Mouse (Mus musculus): ENCODE results near the gene Ankrd61. TPM values are rescaled to one million over a fixed set of nuclear protein-coding genes. Genes with fewer than 3 reads are reported as not detected.

The Ankrd61 gene
- polyA plus RNA-seq (2012; rRNA removed; ENCODE audit: low replicate concordance) = 0.11 TPM in 1 of 2 replicates, not detected in the other

DNA sequence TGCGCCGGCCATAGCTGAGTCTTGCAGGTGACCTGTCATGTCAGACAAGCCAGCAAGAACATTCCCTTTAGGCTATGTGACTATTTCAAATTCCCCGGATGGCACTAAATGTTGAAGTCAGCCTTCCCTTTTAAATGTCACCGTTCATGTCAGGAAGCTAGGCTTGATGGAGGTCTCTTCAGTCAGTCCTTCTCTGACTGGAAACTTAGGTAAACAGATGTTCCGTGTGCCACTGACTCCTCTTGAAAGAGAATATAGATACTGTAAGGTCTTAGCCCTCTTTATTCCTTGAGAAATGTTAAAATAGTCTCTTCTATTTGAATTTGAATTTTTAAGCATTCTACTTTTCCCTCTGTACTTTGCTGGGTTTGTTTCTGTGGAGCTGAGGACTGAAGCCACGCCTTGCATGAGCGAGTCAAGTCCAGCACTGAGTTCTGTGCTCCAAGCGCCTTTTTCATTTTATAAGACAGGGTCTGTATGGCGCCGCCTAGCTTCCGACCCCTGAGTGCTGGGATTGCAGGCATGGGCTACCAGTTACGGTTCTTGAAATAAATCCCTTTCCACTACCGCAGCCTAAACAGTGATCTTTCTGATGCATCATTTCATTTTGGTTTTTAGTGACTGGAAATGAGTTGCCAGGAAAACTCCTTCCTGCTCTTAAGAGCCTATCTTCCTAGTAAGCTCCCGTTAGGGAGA, at the start of gene Ankrd61:
Gene Ankrd61, minus strand, starts transcription at position 51 of the 696 bp plus-strand sequence.

DNA sequence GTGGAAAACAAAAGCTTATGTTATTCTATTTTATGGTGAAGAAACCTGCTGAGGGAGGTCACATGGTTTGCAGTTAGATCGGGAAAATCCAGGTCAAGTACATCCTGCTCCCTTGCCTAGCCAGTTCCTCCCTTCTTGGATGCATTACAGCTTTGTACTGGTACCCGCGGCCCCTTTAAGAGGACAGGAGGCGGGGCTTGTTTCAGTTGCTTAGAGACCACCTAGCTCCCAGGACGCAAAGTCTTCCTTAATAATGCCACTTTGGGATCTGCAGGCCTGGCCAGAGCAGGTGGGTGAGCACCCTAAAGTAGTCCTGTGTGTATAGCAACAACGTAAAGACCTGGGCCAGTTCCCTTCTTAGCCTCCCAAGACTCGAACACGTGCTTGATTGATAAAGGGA, 35.3 kb upstream of the Ankrd61 start, which contains the start of gene Rsph10b:
Gene Rsph10b, plus strand, starts transcription at position 205 of the 400 bp plus-strand sequence.

DNA sequence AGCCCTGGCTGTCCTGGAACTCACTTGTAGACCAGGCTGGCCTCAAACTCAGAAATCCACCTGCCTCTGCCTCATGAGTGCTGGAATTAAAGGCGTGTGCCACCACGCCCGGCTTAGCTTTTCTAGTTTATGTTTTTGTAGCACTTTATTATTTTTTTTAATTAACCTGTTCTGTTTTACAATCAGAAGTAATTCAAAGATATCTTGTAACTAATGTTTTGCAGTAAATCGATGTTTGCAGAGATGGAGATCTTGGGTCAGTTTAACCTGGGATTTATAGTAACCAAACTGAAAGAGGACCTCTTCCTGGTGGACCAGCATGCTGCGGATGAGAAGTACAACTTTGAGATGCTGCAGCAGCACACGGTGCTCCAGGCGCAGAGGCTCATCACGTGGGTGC, 30.4 kb upstream of the Ankrd61 start, which contains the start of gene Gm42421:
Gene Gm42421, plus strand, starts transcription at position 301 of the 400 bp plus-strand sequence.

DNA sequence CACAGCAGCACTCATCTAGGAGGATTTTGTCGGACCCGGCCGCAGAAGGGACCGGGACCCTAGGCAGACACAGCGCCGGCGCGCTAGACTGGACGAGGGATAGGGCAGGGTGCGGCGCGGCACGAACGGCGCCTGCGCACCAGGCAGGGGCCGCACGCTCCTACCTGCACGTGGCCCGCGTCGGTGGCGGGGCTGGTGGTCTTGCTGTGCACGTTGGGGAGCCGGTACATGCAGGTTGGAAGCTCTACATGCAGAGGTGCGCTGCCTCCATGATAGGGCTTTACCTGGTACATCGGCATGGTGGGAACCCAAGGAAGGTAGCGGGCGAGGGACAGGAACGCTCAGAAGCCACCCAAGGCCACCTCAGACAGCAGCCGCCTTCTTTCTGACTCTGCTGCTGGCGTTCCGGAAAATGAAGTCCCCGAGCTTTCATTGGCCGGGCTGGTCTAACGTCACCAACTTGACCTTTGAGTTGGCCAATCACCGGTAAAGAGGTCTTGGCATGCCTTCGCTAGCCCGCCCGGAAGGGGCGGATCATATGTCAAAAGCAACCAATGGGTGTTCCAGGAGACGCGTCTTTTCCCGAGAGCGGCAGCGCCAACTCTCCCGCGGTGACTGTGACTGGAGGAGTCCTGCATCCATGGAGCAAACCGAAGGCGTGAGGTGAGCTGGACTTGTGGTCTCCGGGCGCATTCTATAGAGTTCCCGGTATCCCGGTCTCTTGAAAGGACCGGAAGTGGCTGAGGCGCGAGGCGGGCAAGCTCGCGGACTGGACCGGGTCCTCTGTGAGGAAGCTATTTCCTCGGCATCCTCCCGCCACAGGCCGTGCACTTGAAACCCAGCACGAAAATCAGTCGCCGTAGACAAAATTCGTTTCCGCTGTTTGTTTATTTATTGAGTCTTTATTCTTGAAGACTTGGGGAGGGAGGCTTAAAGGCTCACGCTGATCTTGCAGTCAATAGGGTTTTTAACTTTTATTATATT, 12.2 kb upstream of the Ankrd61 start, which contains the start of the genes Aimp2 and Pms2:
Gene Aimp2, minus strand, starts transcription at position 431 of the 984 bp plus-strand sequence.
Gene Pms2, plus strand, starts transcription at position 548 of the 984 bp plus-strand sequence.

Other genes starting within 250 kb of the Ankrd61 start
- gene Usp42, start 165.4 kb downstream of the Ankrd61 start, polyA plus RNA-seq (2012; rRNA removed; ENCODE audit: low replicate concordance) = 4.4 and 5.0 TPM in 2 replicates
- 14.8 and 31.2 TPM in 2 replicates for gene Eif2ak1, start 79.9 kb downstream of the Ankrd61 start, polyA plus RNA-seq (2012; rRNA removed; ENCODE audit: low replicate concordance)
- gene Aimp2, start 12.2 kb upstream of the Ankrd61 start, polyA plus RNA-seq (2012; rRNA removed; ENCODE audit: low replicate concordance) = 47.8 and 60.5 TPM in 2 replicates
- gene Pms2, start 12.3 kb upstream of the Ankrd61 start, polyA plus RNA-seq (2012; rRNA removed; ENCODE audit: low replicate concordance) = 0.62 and 0.85 TPM in 2 replicates
- gene Gm42421, start 30.5 kb upstream of the Ankrd61 start, polyA plus RNA-seq (2012; rRNA removed; ENCODE audit: low replicate concordance) = not detected in 2 replicates
- gene Rsph10b, start 35.4 kb upstream of the Ankrd61 start, polyA plus RNA-seq (2012; rRNA removed; ENCODE audit: low replicate concordance) = not detected in 2 replicates
- 3.2 and 4.4 TPM in 2 replicates for gene Ccz1, start 117.2 kb upstream of the Ankrd61 start, polyA plus RNA-seq (2012; rRNA removed; ENCODE audit: low replicate concordance)
- 0.43 and 3.4 TPM in 2 replicates for gene Ocm, start 129.0 kb upstream of the Ankrd61 start, polyA plus RNA-seq (2012; rRNA removed; ENCODE audit: low replicate concordance)
- gene Lmtk2, start 202.8 kb upstream of the Ankrd61 start, polyA plus RNA-seq (2012; rRNA removed; ENCODE audit: low replicate concordance) = 18.1 and 18.5 TPM in 2 replicates

All from duodenum, adult 2 months (tissue).